Mouse (Mus musculus) hindbrain, postnatal 0 days (tissue): Measurements from ENCODE around the gene Slain2. TPM values are rescaled to one million over a fixed set of nuclear protein-coding genes. Genes with fewer than 3 reads are reported as not detected.

Experiments used
- ATAC-seq: fragments of 200-750 bp; cut with Nextera tagmentation; 2 replicates; pipeline ENCODE4 v1.8.0; 2017; ENCODE audit warnings: mild to moderate bottlenecking, moderate TSS enrichment, moderate library complexity
- DNase-seq: peaks from one replicate; pipeline ENCODE4 v3.0.0-alpha.2; 2015; ENCODE audit warnings: low spot score
- H3K27ac ChIP-seq: fragments of 300-500 bp; sonication (generic); 2 replicates; pipeline ENCODE4 v1.5.1; 2014; ENCODE audit warnings: mild to moderate bottlenecking
- H3K27me3 ChIP-seq: fragments of 300-500 bp; sonication (generic); 2 replicates; pipeline ENCODE4 v1.6.1; 2014; ENCODE audit warnings: low read length, mixed read lengths; ENCODE audit not compliant: insufficient read depth
- H3K36me3 ChIP-seq: fragments of 300-500 bp; sonication (generic); 2 replicates; pipeline ENCODE4 v1.6.1; 2014; ENCODE audit warnings: low read length, mixed read lengths; ENCODE audit not compliant: insufficient read depth
- H3K4me1 ChIP-seq: fragments of 300-500 bp; sonication (generic); 2 replicates; pipeline ENCODE4 v1.6.1; 2014; ENCODE audit warnings: antibody characterized with exemption, low read length, mixed read lengths; ENCODE audit not compliant: insufficient read depth
- H3K4me2 ChIP-seq: fragments of 300-500 bp; sonication (generic); 2 replicates; pipeline ENCODE4 v1.6.1; 2014; ENCODE audit warnings: low read depth, mild to moderate bottlenecking, low read length, moderate library complexity, mixed read lengths
- H3K4me3 ChIP-seq: fragments of 300-500 bp; sonication (generic); 2 replicates; pipeline ENCODE4 v1.5.1; 2014; ENCODE audit warnings: low read length
- H3K9ac ChIP-seq: fragments of 300-500 bp; sonication (generic); replicated peaks from 2 replicates; pipeline ENCODE4 v1.6.1; 2014; ENCODE audit warnings: mild to moderate bottlenecking, low read length, moderate library complexity, mixed read lengths
- H3K9me3 ChIP-seq: fragments of 300-500 bp; sonication (generic); 2 replicates; pipeline ENCODE4 v1.6.1; 2016; ENCODE audit warnings: low read length, mixed read lengths
- CTCF ChIP-seq: IDR thresholded peaks from 2 replicates; pipeline ENCODE4 v1.5.1; 2016; ENCODE audit warnings: antibody characterized with exemption, control low read depth, low read depth
- WGBS: fragments of 180-500 bp; shearing (Covaris S2); extraction: QIAGEN DNeasy Blood & Tissue Kit; methylation state at CpG from one replicate; pipeline ENCODE4 v1.1.7; 2014; 5-methylcytosine and 5-hydroxymethylcytosine counted together
- polyA plus RNA-seq: library from polyadenylated mRNA; unstranded; fragments of >200 nt; fragmentation: Nextera tagmentation; extraction: Ambion mirVana; gene quantifications from 2 replicates; pipeline ENCODE4 v1.2.1, GENCODE M21; 2015
- total RNA-seq: library from RNA; depleted of rRNA; stranded (reverse); fragments of >200 nt; gene quantifications from 2 replicates; pipeline ENCODE4 v1.2.3, GENCODE M21; 2014

The Slain2 gene
- total and polyA plus RNA-seq, 2 experiments from 2014 or later, result 10.0 to 37.4 TPM

GRCm38 (mm10) chr5:72965706-72966105 lies 51.6 kb downstream of the Slain2 start:
- H3K9ac ChIP-seq, result no peak overlapping the region
- H3K9me3 ChIP-seq, result no peaks in the 10 kb centered on the region
- no peaks in the 10 kb centered on the region for H3K27me3 ChIP-seq
- H3K4me3 ChIP-seq, result no peak overlapping the region
- no peak for ATAC-seq
- DNase-seq, result no peak
- H3K4me1 ChIP-seq, result no peaks in the 10 kb centered on the region
- 85% methylated on average over 3 of the region's 3 CpGs for WGBS
- H3K36me3 ChIP-seq, result peaks cover 6% of the 10 kb centered on the region
- TF ChIP-seq CTCF, result no peak
- no peak overlapping the region for H3K27ac ChIP-seq
- no peak overlapping the region for H3K4me2 ChIP-seq

DNA sequence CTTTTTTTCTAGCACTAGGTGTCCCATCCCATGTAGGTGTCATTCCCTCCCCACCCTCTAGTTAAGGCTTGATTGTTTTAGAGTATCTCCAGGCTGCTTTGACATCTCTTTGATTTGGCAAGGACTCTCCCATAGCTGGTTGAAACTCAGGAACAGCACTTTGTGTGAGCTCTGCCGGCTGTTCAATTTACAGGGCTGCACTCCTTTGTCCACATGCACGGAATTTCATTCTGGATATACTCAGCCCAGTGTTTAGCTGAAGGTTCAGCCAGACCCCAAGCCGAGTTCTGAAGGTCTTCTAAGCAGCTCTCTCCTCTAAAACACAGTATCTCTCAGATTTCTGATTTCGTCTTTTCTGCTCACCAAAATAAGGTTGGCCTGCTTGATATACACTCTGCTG lies 58.3 kb downstream of the Slain2 start:
- DNase-seq (no peak), ATAC-seq (no peak)
- 65% methylated on average over 4 of the region's 4 CpGs for WGBS
- no peak overlapping the region for H3K4me2 ChIP-seq
- H3K9me3 ChIP-seq, result no peaks in the 10 kb centered on the region
- H3K36me3 ChIP-seq, result peaks cover 35% of the 10 kb centered on the region
- no peak for TF ChIP-seq CTCF
- no peak overlapping the region for H3K9ac ChIP-seq
- H3K27me3 ChIP-seq, result no peaks in the 10 kb centered on the region
- no peak overlapping the region for H3K4me3 ChIP-seq
- no peaks in the 10 kb centered on the region for H3K4me1 ChIP-seq
- H3K27ac ChIP-seq, result no peak overlapping the region

GRCm38 (mm10) chr5:72972934-72973333 lies 58.8 kb downstream of the Slain2 start:
- ATAC-seq (peak; percentile 59; the same call in 1 of the 2 replicates), DNase-seq (peak; percentile 23)
- no peak overlapping the region for H3K27ac ChIP-seq

DNA sequence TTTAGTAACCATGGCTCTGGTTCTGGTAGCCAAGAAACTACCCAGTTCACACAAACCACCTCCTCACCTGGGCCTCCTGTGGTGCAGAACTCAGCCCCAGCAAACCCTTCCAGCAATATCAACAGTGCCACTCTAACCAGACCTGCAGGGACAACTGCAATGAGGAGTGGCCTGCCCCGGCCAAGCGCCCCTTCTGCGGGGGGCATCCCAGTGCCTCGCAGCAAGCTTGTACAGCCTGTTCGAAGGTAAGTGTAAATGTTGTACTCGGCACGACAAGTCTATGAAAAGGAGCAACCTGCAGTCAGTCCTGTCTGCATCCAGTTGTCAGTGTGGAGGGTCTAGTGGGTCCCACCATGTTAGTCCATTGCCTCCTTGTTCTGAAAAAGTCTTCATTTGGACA lies 60.5 kb downstream of the Slain2 start, which contains the start of gene Gm10135:
Gene Gm10135 (minus strand): TSS at position 101 of the 400 bp plus-strand sequence.
- no peaks in the 10 kb centered on the region for H3K9me3 ChIP-seq
- H3K9ac ChIP-seq, result no peak within 1 kb of the TSS
- 96% methylated on average over 7 of the region's 7 CpGs for WGBS
- no peak for ATAC-seq
- no peak for DNase-seq
- H3K4me2 ChIP-seq, result no peak within 1 kb of the TSS
- TF ChIP-seq CTCF, result no peak
- H3K4me1 ChIP-seq, result no peaks in the 10 kb centered on the region
- no peaks in the 10 kb centered on the region for H3K27me3 ChIP-seq
- peaks cover 28% of the 10 kb centered on the region for H3K36me3 ChIP-seq
- H3K27ac ChIP-seq, result no peak within 1 kb of the TSS
- no peak within 1 kb of the TSS for H3K4me3 ChIP-seq

More at GRCm38 (mm10) chr5:72972934-72973333, 58.8 kb downstream of the Slain2 start:
- Histone ChIP-seq H3K4me1 (no peaks in the 10 kb centered on the region), H3K36me3 (peaks cover 35% of the 10 kb centered on the region), H3K9ac (no peak overlapping the region), H3K9me3 (no peaks in the 10 kb centered on the region), H3K4me3 (no peak overlapping the region), H3K4me2 (no peak overlapping the region), H3K27me3 (no peaks in the 10 kb centered on the region)
- peak; percentile 39 for TF ChIP-seq CTCF
- 48% methylated on average over 5 of the region's 5 CpGs for WGBS

DNA sequence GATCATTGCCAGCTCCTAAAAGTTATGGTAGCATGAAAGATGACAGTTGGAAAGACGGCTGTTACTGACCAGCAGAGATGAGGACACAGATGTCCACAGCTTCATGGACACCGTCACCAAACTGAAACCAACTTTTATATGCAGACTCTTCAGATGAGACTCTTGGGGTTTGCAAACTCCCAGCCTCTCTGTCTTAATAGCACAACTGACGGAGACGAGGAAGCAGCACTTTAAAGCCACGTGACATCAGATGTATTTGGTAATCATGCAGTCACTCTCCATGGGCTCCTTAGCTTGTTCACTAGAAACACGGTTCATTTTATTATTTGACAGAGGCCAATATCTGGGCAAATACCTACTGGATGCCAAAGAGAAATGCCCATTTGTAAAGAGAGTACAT lies 61.9 kb downstream of the Slain2 start:
- H3K27me3 ChIP-seq, result no peaks in the 10 kb centered on the region
- no peak overlapping the region for H3K27ac ChIP-seq
- no peak overlapping the region for H3K9ac ChIP-seq
- ATAC-seq, result no peak
- TF ChIP-seq CTCF, result no peak
- no peak for DNase-seq
- H3K4me1 ChIP-seq, result no peaks in the 10 kb centered on the region
- 87% methylated on average over 6 of the region's 6 CpGs for WGBS
- H3K9me3 ChIP-seq, result no peaks in the 10 kb centered on the region
- H3K4me3 ChIP-seq, result no peak overlapping the region
- H3K4me2 ChIP-seq, result no peak overlapping the region
- peaks cover 28% of the 10 kb centered on the region for H3K36me3 ChIP-seq

DNA sequence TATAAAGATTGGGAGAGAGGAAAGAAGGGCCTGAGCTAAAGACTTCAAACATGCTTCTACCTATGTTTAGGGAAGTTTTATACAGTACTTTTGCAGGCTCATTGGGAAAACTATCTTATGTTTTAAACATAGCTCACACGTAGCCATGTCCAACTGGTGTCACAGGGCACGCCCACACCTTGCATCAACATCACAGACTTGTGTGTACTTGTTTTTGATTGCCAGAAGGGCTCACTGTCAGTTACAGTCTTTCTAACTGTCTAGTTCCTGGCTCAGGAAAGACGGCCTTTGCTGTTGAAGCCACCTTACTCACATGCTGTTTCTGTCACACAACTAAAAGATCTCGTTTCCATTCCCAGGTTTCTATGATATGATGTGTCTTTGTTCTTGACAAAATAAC lies 62.4 kb downstream of the Slain2 start:
- DNase-seq (no peak), ATAC-seq (no peak)
- Histone ChIP-seq H3K4me1 (no peaks in the 10 kb centered on the region), H3K9ac (no peak overlapping the region), H3K4me2 (no peak overlapping the region), H3K27me3 (no peaks in the 10 kb centered on the region), H3K9me3 (no peaks in the 10 kb centered on the region), H3K27ac (no peak overlapping the region), H3K4me3 (no peak overlapping the region), H3K36me3 (peaks cover 25% of the 10 kb centered on the region)
- TF ChIP-seq CTCF, result no peak
- WGBS, result 89% methylated on average over 4 of the region's 4 CpGs

GRCm38 (mm10) chr5:72984091-72984490 lies 70.0 kb downstream of the Slain2 start:
- peak; percentile 88 for DNase-seq
- 2% methylated on average over 2 of the region's 2 CpGs for WGBS
- ATAC-seq, result peak; percentile 63
- H3K9me3 ChIP-seq, result no peaks in the 10 kb centered on the region
- no peaks in the 10 kb centered on the region for H3K27me3 ChIP-seq
- no peak overlapping the region for H3K4me3 ChIP-seq
- no peak overlapping the region for H3K4me2 ChIP-seq
- no peak overlapping the region for H3K27ac ChIP-seq
- H3K36me3 ChIP-seq, result no peaks in the 10 kb centered on the region
- H3K4me1 ChIP-seq, result no peaks in the 10 kb centered on the region
- TF ChIP-seq CTCF, result peak; percentile 89
- no peak overlapping the region for H3K9ac ChIP-seq
